Mouse (Mus musculus): ENCODE data around the gene Arhgap5. TPM values are rescaled to one million over a fixed set of nuclear protein-coding genes. Genes with fewer than 3 reads are reported as not detected.
A peak's percentile ranks its signal among the peaks of the same experiment; 100 is the strongest.

The Arhgap5 gene
- polyA plus RNA-seq (2016; fragmentation: Nextera tagmentation; extraction: Ambion mirVana) = 63.9 and 64.7 TPM in 2 replicates

GRCm38 (mm10) chr12:52503456-52504320 is at the start of gene Arhgap5:
Gene Arhgap5 (plus strand): TSS chr12:52503972.
- Histone ChIP-seq H3K36me3 (replicated peaks) (no peaks in the 10 kb centered on the region), H3K27me3 (no peaks in the 10 kb centered on the region)
- under 1% methylated on average over 81 of the region's 119 CpGs for WGBS

GRCm38 (mm10) chr12:52464593-52464992 is 39.2 kb upstream of the Arhgap5 start:
- H3K27me3 ChIP-seq = no peaks in the 10 kb centered on the region
- H3K9me3 ChIP-seq = no peaks in the 10 kb centered on the region
- peaks cover 6% of the 10 kb centered on the region; the same call in 1 of the 2 replicates for H3K4me1 ChIP-seq
- H3K4me3 ChIP-seq (replicated peaks) = no peak overlapping the region
- no peak overlapping the region for H3K4me2 ChIP-seq
- no peak for ATAC-seq (ENCODE audit: low FRiP score)
- no peaks in the 10 kb centered on the region for H3K36me3 ChIP-seq (replicated peaks)
- no peak overlapping the region for H3K27ac ChIP-seq
- no peak overlapping the region for H3K9ac ChIP-seq

More at GRCm38 (mm10) chr12:52503456-52504320, at the start of gene Arhgap5:
- ATAC-seq (ENCODE audit: low FRiP score) = peak; percentile 97
- H3K4me1 ChIP-seq = peaks cover 14% of the 10 kb centered on the region
- H3K4me3 ChIP-seq (replicated peaks) = peak within 1 kb of the TSS; percentile 98
- H3K27ac ChIP-seq = peak within 1 kb of the TSS; percentile 99
- peak within 1 kb of the TSS; percentile 98 for H3K9ac ChIP-seq
- H3K9me3 ChIP-seq = no peaks in the 10 kb centered on the region
- peak within 1 kb of the TSS; percentile 74 for H3K4me2 ChIP-seq

- H3K4me2 ChIP-seq = no peak overlapping the region
- H3K27me3 ChIP-seq = no peaks in the 10 kb centered on the region
- H3K4me1 ChIP-seq = peaks cover 11% of the 10 kb centered on the region
- H3K9ac ChIP-seq = no peak overlapping the region
- no peak overlapping the region for H3K4me3 ChIP-seq (replicated peaks)
- no peaks in the 10 kb centered on the region for H3K9me3 ChIP-seq
- no peaks in the 10 kb centered on the region for H3K36me3 ChIP-seq (replicated peaks)
- no peak for ATAC-seq (ENCODE audit: low FRiP score)
- no peak overlapping the region for H3K27ac ChIP-seq
- 82% methylated on average over 4 of the region's 4 CpGs for WGBS
These were observed 32.2 kb upstream of the Arhgap5 start for GRCm38 (mm10) chr12:52471621-52472020.

GRCm38 (mm10) chr12:52473988-52474968 is 29.5 kb upstream of the Arhgap5 start:
- ATAC-seq (ENCODE audit: low FRiP score) = no peak
- H3K4me3 ChIP-seq (replicated peaks) = no peak overlapping the region
- peak overlapping the region; percentile 19 for H3K4me2 ChIP-seq
- H3K9ac ChIP-seq = peak overlapping the region; percentile 33; the same call in 1 of the 2 replicates
- H3K9me3 ChIP-seq = no peaks in the 10 kb centered on the region
- H3K27me3 ChIP-seq = no peaks in the 10 kb centered on the region
- WGBS = 41% methylated on average over 18 of the region's 18 CpGs
- H3K36me3 ChIP-seq (replicated peaks) = no peaks in the 10 kb centered on the region
- H3K27ac ChIP-seq = peak overlapping the region; percentile 31; the same call in 1 of the 2 replicates
- H3K4me1 ChIP-seq = peaks cover 11% of the 10 kb centered on the region

GRCm38 (mm10) chr12:52476036-52476435 is 27.7 kb upstream of the Arhgap5 start:
- no peak overlapping the region for H3K9ac ChIP-seq
- H3K4me2 ChIP-seq = no peak overlapping the region
- ATAC-seq (ENCODE audit: low FRiP score) = no peak
- H3K36me3 ChIP-seq (replicated peaks) = no peaks in the 10 kb centered on the region
- H3K27me3 ChIP-seq = no peaks in the 10 kb centered on the region
- H3K4me1 ChIP-seq = peaks cover 11% of the 10 kb centered on the region
- no peaks in the 10 kb centered on the region for H3K9me3 ChIP-seq
- 75% methylated on average over 6 of the region's 6 CpGs for WGBS
- no peak overlapping the region for H3K27ac ChIP-seq
- H3K4me3 ChIP-seq (replicated peaks) = no peak overlapping the region

GRCm38 (mm10) chr12:52478611-52479010 is 25.2 kb upstream of the Arhgap5 start:
- H3K4me3 ChIP-seq (replicated peaks) = no peak overlapping the region
- H3K27ac ChIP-seq = no peak overlapping the region
- WGBS = 85% methylated on average over 8 of the region's 8 CpGs
- no peaks in the 10 kb centered on the region for H3K9me3 ChIP-seq
- peaks cover 11% of the 10 kb centered on the region for H3K4me1 ChIP-seq
- H3K9ac ChIP-seq = no peak overlapping the region
- ATAC-seq (ENCODE audit: low FRiP score) = no peak
- no peaks in the 10 kb centered on the region for H3K36me3 ChIP-seq (replicated peaks)
- no peaks in the 10 kb centered on the region for H3K27me3 ChIP-seq
- H3K4me2 ChIP-seq = no peak overlapping the region

GRCm38 (mm10) chr12:52479323-52479722 is 24.4 kb upstream of the Arhgap5 start:
- ATAC-seq (ENCODE audit: low FRiP score) = no peak
- H3K4me1 ChIP-seq = peaks cover 6% of the 10 kb centered on the region
- 87% methylated on average over 6 of the region's 6 CpGs for WGBS

GRCm38 (mm10) chr12:52480851-52481250 is 22.9 kb upstream of the Arhgap5 start:
- H3K27ac ChIP-seq = no peak overlapping the region
- H3K27me3 ChIP-seq = no peaks in the 10 kb centered on the region
- no peak overlapping the region for H3K4me3 ChIP-seq (replicated peaks)
- WGBS = 83% methylated on average over 9 of the region's 9 CpGs
- H3K4me1 ChIP-seq = peaks cover 3% of the 10 kb centered on the region; the same call in 1 of the 2 replicates
- no peak for ATAC-seq (ENCODE audit: low FRiP score)
- no peaks in the 10 kb centered on the region for H3K9me3 ChIP-seq
- no peaks in the 10 kb centered on the region for H3K36me3 ChIP-seq (replicated peaks)
- no peak overlapping the region for H3K4me2 ChIP-seq
- no peak overlapping the region for H3K9ac ChIP-seq

More at GRCm38 (mm10) chr12:52479323-52479722, 24.4 kb upstream of the Arhgap5 start:
- Histone ChIP-seq H3K9me3 (no peaks in the 10 kb centered on the region), H3K27ac (no peak overlapping the region), H3K27me3 (no peaks in the 10 kb centered on the region), H3K36me3 (replicated peaks) (no peaks in the 10 kb centered on the region), H3K4me2 (no peak overlapping the region), H3K4me3 (replicated peaks) (no peak overlapping the region), H3K9ac (no peak overlapping the region)

GRCm38 (mm10) chr12:52481969-52482550 is 21.7 kb upstream of the Arhgap5 start:
- H3K4me2 ChIP-seq = no peak overlapping the region
- ATAC-seq (ENCODE audit: low FRiP score) = no peak
- WGBS = 90% methylated on average over 5 of the region's 5 CpGs

GRCm38 (mm10) chr12:52483219-52483618 is 20.6 kb upstream of the Arhgap5 start:
- no peaks in the 10 kb centered on the region for H3K36me3 ChIP-seq (replicated peaks)
- H3K4me2 ChIP-seq = no peak overlapping the region
- WGBS = 96% methylated on average over 9 of the region's 9 CpGs
- no peak for ATAC-seq (ENCODE audit: low FRiP score)
- H3K27me3 ChIP-seq = no peaks in the 10 kb centered on the region
- no peak overlapping the region for H3K4me3 ChIP-seq (replicated peaks)
- H3K4me1 ChIP-seq = 0 out of 2 replicates have a peak, but pooled peaks cover 1% of the 10 kb centered on the region
- no peak overlapping the region for H3K27ac ChIP-seq
- H3K9ac ChIP-seq = no peak overlapping the region
- no peaks in the 10 kb centered on the region for H3K9me3 ChIP-seq

More at GRCm38 (mm10) chr12:52481969-52482550, 21.7 kb upstream of the Arhgap5 start:
- Histone ChIP-seq H3K9ac (no peak overlapping the region), H3K4me1 (no peaks in the 10 kb centered on the region), H3K4me3 (replicated peaks) (no peak overlapping the region), H3K27ac (no peak overlapping the region), H3K36me3 (replicated peaks) (no peaks in the 10 kb centered on the region), H3K9me3 (no peaks in the 10 kb centered on the region), H3K27me3 (no peaks in the 10 kb centered on the region)

- H3K4me1 ChIP-seq = peaks cover 7% of the 10 kb centered on the region; the same call in 1 of the 2 replicates
- H3K27ac ChIP-seq = no peak overlapping the region
- H3K36me3 ChIP-seq (replicated peaks) = no peaks in the 10 kb centered on the region
- WGBS = 37% methylated on average over 15 of the region's 15 CpGs
- H3K9me3 ChIP-seq = no peaks in the 10 kb centered on the region
- H3K9ac ChIP-seq = no peak overlapping the region
- ATAC-seq (ENCODE audit: low FRiP score) = no peak
- H3K27me3 ChIP-seq = no peaks in the 10 kb centered on the region
- H3K4me3 ChIP-seq (replicated peaks) = no peak overlapping the region
- H3K4me2 ChIP-seq = no peak overlapping the region
These were observed 15.4 kb upstream of the Arhgap5 start for GRCm38 (mm10) chr12:52488266-52488975.

Measured in forebrain, embryonic 12.5 days (tissue).